Mouse (Mus musculus) midbrain, embryonic 11.5 days (tissue): ENCODE measurements around the gene Tmem104. TPM values are rescaled to one million over a fixed set of nuclear protein-coding genes. Genes with fewer than 3 reads are reported as not detected.

Experiments used
- ATAC-seq: fragments of 200-750 bp; cut with Nextera tagmentation; 2 replicates; pipeline ENCODE4 v1.8.0; 2017; ENCODE audit warnings: moderate TSS enrichment, moderate library complexity; ENCODE audit not compliant: low FRiP score
- DNase-seq: peaks from one replicate; pipeline ENCODE4 v3.0.0; 2015; ENCODE audit warnings: low spot score; ENCODE audit errors: missing footprints
- H3K27ac ChIP-seq: fragments of 300-500 bp; sonication (generic); 2 replicates; pipeline ENCODE4 v1.5.1; 2014; ENCODE audit warnings: low read depth, low read length
- H3K27me3 ChIP-seq: fragments of 300-500 bp; sonication (generic); 2 replicates; pipeline ENCODE4 v1.6.1; 2014; ENCODE audit warnings: mild to moderate bottlenecking, low read length, moderate library complexity, mixed read lengths; ENCODE audit not compliant: control insufficient read depth, insufficient read depth
- H3K36me3 ChIP-seq: fragments of 300-500 bp; sonication (generic); 2 replicates; pipeline ENCODE4 v1.6.1; 2014; ENCODE audit warnings: mild to moderate bottlenecking, low read length, moderate library complexity, mixed read lengths; ENCODE audit not compliant: control insufficient read depth, insufficient read depth
- H3K4me1 ChIP-seq: fragments of 300-500 bp; sonication (generic); 2 replicates; pipeline ENCODE4 v1.6.1; 2014; ENCODE audit warnings: low read length; ENCODE audit not compliant: control insufficient read depth, insufficient read depth
- H3K4me2 ChIP-seq: fragments of 300-500 bp; sonication (generic); 2 replicates; pipeline ENCODE4 v1.6.1; 2014; ENCODE audit warnings: mild to moderate bottlenecking, moderate library complexity
- H3K4me3 ChIP-seq: fragments of 300-500 bp; sonication (generic); 2 replicates; pipeline ENCODE4 v1.5.1; 2014; ENCODE audit warnings: low read depth, low read length
- H3K9ac ChIP-seq: fragments of 300-500 bp; sonication (generic); 2 replicates; pipeline ENCODE4 v1.6.1; 2014; ENCODE audit warnings: low read length
- H3K9me3 ChIP-seq: fragments of 300-500 bp; sonication (generic); 2 replicates; pipeline ENCODE4 v1.6.1; 2016; ENCODE audit warnings: low read length; ENCODE audit not compliant: control insufficient read depth
- WGBS: fragments of 180-500 bp; shearing (Covaris S2); extraction: QIAGEN DNeasy Blood & Tissue Kit; methylation state at CpG from one replicate; pipeline ENCODE4 v1.1.7; 2014; 5-methylcytosine and 5-hydroxymethylcytosine counted together
- polyA plus RNA-seq: library from polyadenylated mRNA; unstranded; fragments of >200 nt; fragmentation: Nextera tagmentation; extraction: Ambion mirVana; gene quantifications from 2 replicates; pipeline ENCODE4 v1.2.1, GENCODE M21; 2014

Tmem104 gene
- polyA plus RNA-seq, 1 experiment from 2014 or later = 9.2 TPM

- DNase-seq (no peak), ATAC-seq (no peak)
- Histone ChIP-seq H3K4me2 (no peak overlapping the region), H3K27me3 (peaks cover 29% of the 10 kb centered on the region), H3K9me3 (no peaks in the 10 kb centered on the region), H3K27ac (no peak overlapping the region), H3K9ac (no peak overlapping the region), H3K36me3 (no peaks in the 10 kb centered on the region), H3K4me3 (no peak overlapping the region), H3K4me1 (peaks cover 3% of the 10 kb centered on the region)
- WGBS = 16% methylated on average over 5 of the region's 5 CpGs
Observed at GRCm38 (mm10) chr11:115155053-115155634, 32.1 kb upstream of the Tmem104 start.

- Histone ChIP-seq H3K4me1 (peaks cover 12% of the 10 kb centered on the region), H3K9me3 (no peaks in the 10 kb centered on the region), H3K27ac (no peak overlapping the region), H3K9ac (no peak overlapping the region), H3K4me2 (no peak overlapping the region), H3K36me3 (no peaks in the 10 kb centered on the region), H3K4me3 (no peak overlapping the region), H3K27me3 (peaks cover 33% of the 10 kb centered on the region)
- WGBS = 26% methylated on average over 12 of the region's 12 CpGs
- ATAC-seq (no peak), DNase-seq (peak; percentile 82)
Observed at GRCm38 (mm10) chr11:115157933-115158719, 29.2 kb upstream of the Tmem104 start.

GRCm38 (mm10) chr11:115160016-115160797, 27.1 kb upstream of the Tmem104 start:
- DNase-seq (peak; percentile 91), ATAC-seq (no peak)
- Histone ChIP-seq H3K4me2 (no peak overlapping the region), H3K9ac (no peak overlapping the region), H3K4me1 (peaks cover 22% of the 10 kb centered on the region), H3K27ac (no peak overlapping the region), H3K4me3 (no peak overlapping the region), H3K27me3 (peaks cover 18% of the 10 kb centered on the region), H3K9me3 (no peaks in the 10 kb centered on the region), H3K36me3 (no peaks in the 10 kb centered on the region)
- WGBS = 49% methylated on average over 11 of the region's 11 CpGs

- H3K9ac ChIP-seq = no peak overlapping the region
- DNase-seq (peak; percentile 97), ATAC-seq (no peak)
- 27% methylated on average over 10 of the region's 10 CpGs for WGBS
- no peak overlapping the region for H3K27ac ChIP-seq
- no peak overlapping the region for H3K4me2 ChIP-seq
- H3K4me1 ChIP-seq = peaks cover 22% of the 10 kb centered on the region
- H3K36me3 ChIP-seq = no peaks in the 10 kb centered on the region
- no peaks in the 10 kb centered on the region for H3K9me3 ChIP-seq
- peaks cover 16% of the 10 kb centered on the region for H3K27me3 ChIP-seq
- no peak overlapping the region for H3K4me3 ChIP-seq
Observed at GRCm38 (mm10) chr11:115160883-115161577, 26.3 kb upstream of the Tmem104 start.

GRCm38 (mm10) chr11:115161578-115162204, 25.6 kb upstream of the Tmem104 start:
- no peak overlapping the region for H3K9ac ChIP-seq
- no peak overlapping the region for H3K27ac ChIP-seq
- H3K36me3 ChIP-seq = no peaks in the 10 kb centered on the region
- peaks cover 16% of the 10 kb centered on the region for H3K27me3 ChIP-seq
- 57% methylated on average over 9 of the region's 9 CpGs for WGBS
- H3K4me1 ChIP-seq = peaks cover 22% of the 10 kb centered on the region
- H3K9me3 ChIP-seq = no peaks in the 10 kb centered on the region
- H3K4me2 ChIP-seq = no peak overlapping the region
- ATAC-seq (no peak), DNase-seq (no peak)
- no peak overlapping the region for H3K4me3 ChIP-seq

- Histone ChIP-seq H3K9ac (no peak overlapping the region), H3K9me3 (no peaks in the 10 kb centered on the region), H3K4me1 (peaks cover 22% of the 10 kb centered on the region), H3K4me2 (peak overlapping the region; percentile 95; the same call in 1 of the 2 replicates), H3K4me3 (no peak overlapping the region), H3K27ac (no peak overlapping the region), H3K36me3 (no peaks in the 10 kb centered on the region), H3K27me3 (peaks cover 16% of the 10 kb centered on the region)
- DNase-seq (no peak), ATAC-seq (no peak)
- WGBS = 23% methylated on average over 9 of the region's 9 CpGs
Observed at GRCm38 (mm10) chr11:115162205-115162601, 25.1 kb upstream of the Tmem104 start.

- WGBS = under 1% methylated on average over 47 of the region's 47 CpGs
- H3K9ac ChIP-seq = peak within 1 kb of the TSS; percentile 64
- H3K4me2 ChIP-seq = peak within 1 kb of the TSS; percentile 95
- peak within 1 kb of the TSS; percentile 62 for H3K4me3 ChIP-seq
- ATAC-seq (peak; percentile 96), DNase-seq (peak; percentile 99)
- no peaks in the 10 kb centered on the region for H3K36me3 ChIP-seq
- H3K4me1 ChIP-seq = peaks cover 22% of the 10 kb centered on the region
- no peak within 1 kb of the TSS for H3K27ac ChIP-seq
- peaks cover 16% of the 10 kb centered on the region for H3K27me3 ChIP-seq
- H3K9me3 ChIP-seq = no peaks in the 10 kb centered on the region
Observed at GRCm38 (mm10) chr11:115162832-115163480, 24.3 kb upstream of the Tmem104 start, which contains the start of gene Slc9a3r1. TSS of gene Slc9a3r1 (plus strand) at chr11:115163341.

- H3K4me3 ChIP-seq = peak overlapping the region; percentile 62
- peak overlapping the region; percentile 95 for H3K4me2 ChIP-seq
- H3K9ac ChIP-seq = peak overlapping the region; percentile 64
- no peak overlapping the region for H3K27ac ChIP-seq
- DNase-seq = no peak
- ATAC-seq = peak; percentile 34
- H3K4me1 ChIP-seq = peaks cover 22% of the 10 kb centered on the region
- no peaks in the 10 kb centered on the region for H3K36me3 ChIP-seq
- under 1% methylated on average over 47 of the region's 47 CpGs for WGBS
- H3K27me3 ChIP-seq = peaks cover 16% of the 10 kb centered on the region
- H3K9me3 ChIP-seq = no peaks in the 10 kb centered on the region
Observed at GRCm38 (mm10) chr11:115163568-115164150, 23.6 kb upstream of the Tmem104 start.
